Mouse (Mus musculus) heart, postnatal 0 days (tissue): ENCODE data around the gene Defb25.

ENCODE experiments used
- CTCF ChIP-seq: IDR thresholded peaks from 2 replicates; pipeline ENCODE4 v1.5.1; 2016; ENCODE audit warnings: antibody characterized with exemption, control low read depth, low read depth
- EP300 ChIP-seq: IDR thresholded peaks from 2 replicates; pipeline ENCODE4 v1.6.1; 2016; ENCODE audit warnings: antibody characterized with exemption, low read depth

DNA sequence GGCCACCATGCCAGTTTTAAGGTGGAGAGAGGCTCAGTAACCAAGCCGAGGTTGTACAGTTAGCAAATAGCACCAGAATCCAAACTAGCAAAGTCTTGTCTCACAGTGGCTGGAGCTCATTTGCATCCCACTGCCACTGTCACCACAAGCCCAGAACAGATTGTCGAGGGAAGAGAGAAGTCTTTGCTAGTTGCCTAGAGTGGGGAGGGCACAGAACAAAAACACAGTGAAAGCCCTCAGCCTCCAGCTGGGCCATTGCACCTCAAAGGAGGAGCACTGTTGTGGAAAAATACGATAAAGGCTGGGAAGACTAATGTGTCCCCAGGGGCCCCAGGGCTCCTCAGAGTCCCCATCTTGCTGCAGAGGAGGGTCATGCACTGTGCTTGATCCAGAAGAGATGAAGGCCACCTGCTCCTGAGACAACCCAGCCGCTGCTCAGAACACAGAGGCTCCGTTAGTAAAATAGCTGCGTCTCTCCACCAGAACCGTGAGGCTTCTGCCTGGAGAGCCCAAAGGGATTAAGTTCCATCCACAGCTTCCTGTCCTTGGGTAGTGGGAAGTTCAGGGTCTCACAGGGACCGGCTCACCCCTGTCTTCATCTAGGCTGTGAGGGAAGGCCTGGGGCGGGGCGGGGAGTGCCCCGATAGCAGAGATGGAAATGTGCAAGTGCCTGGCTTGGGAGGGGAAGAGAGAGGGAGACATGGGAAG, 16.7 kb upstream of the Defb25 start:
- TF ChIP-seq CTCF (no peak), EP300 (no peak)
